Mouse (Mus musculus): ENCODE results near the gene Fbln1. TPM values are rescaled to one million over a fixed set of nuclear protein-coding genes. Genes with fewer than 3 reads are reported as not detected.

Fbln1 gene
- total and polyA plus RNA-seq, 2 experiments from 2014 or later = 50.9 to 60.3 TPM

GRCm38 (mm10) chr15:85182063-85182462 is 23.7 kb upstream of the Fbln1 start:
- Histone ChIP-seq H3K9ac (no peak overlapping the region), H3K4me2 (ENCODE audit: low read depth) (no peak overlapping the region), H3K36me3 (ENCODE audit: insufficient read depth) (no peaks in the 10 kb centered on the region), H3K27me3 (ENCODE audit: insufficient read depth, low read length) (no peaks in the 10 kb centered on the region), H3K4me3 (ENCODE audit: low read depth, low read length) (no peak overlapping the region), H3K9me3 (ENCODE audit: low read length) (no peaks in the 10 kb centered on the region), H3K4me1 (ENCODE audit: insufficient read depth) (no peaks in the 10 kb centered on the region), H3K27ac (ENCODE audit: low read depth, low read length) (no peak overlapping the region)
- WGBS = 91% methylated on average over 4 of the region's 4 CpGs
- ATAC-seq (no peak), DNase-seq (no peak)
- TF ChIP-seq CTCF (IDR thresholded peaks at IDR 0.05; ENCODE audit: low read depth) = no peak

DNA sequence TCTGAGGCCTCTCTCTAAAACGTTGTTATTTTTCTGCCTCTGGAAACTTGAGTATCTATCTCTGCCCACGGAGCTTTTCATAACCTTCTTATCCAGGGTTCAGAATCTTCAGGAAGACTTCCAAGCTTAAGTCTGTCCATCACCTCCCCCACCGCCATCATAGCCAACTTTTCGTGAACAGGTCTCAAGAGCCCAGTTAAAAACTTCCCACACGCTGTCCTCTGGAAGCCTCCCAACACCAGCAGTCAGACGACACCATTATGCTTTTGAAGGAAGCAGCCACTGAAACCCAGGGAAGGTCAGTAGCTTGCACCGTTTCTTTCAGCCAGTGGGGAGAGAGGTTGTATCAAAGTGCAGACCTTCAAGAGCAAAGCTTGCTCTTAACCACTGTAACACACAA is 18.8 kb upstream of the Fbln1 start:
- WGBS = 79% methylated on average over 7 of the region's 7 CpGs
- no peak overlapping the region for H3K27ac ChIP-seq (ENCODE audit: low read depth, low read length)
- H3K36me3 ChIP-seq (ENCODE audit: insufficient read depth) = no peaks in the 10 kb centered on the region
- H3K4me2 ChIP-seq (ENCODE audit: low read depth) = no peak overlapping the region
- H3K27me3 ChIP-seq (ENCODE audit: insufficient read depth, low read length) = no peaks in the 10 kb centered on the region
- H3K9ac ChIP-seq = no peak overlapping the region
- no peak for ATAC-seq
- TF ChIP-seq CTCF (IDR thresholded peaks at IDR 0.05; ENCODE audit: low read depth) = no peak
- no peak overlapping the region for H3K4me3 ChIP-seq (ENCODE audit: low read depth, low read length)
- no peaks in the 10 kb centered on the region for H3K4me1 ChIP-seq (ENCODE audit: insufficient read depth)
- no peaks in the 10 kb centered on the region for H3K9me3 ChIP-seq (ENCODE audit: low read length)
- DNase-seq = no peak

DNA sequence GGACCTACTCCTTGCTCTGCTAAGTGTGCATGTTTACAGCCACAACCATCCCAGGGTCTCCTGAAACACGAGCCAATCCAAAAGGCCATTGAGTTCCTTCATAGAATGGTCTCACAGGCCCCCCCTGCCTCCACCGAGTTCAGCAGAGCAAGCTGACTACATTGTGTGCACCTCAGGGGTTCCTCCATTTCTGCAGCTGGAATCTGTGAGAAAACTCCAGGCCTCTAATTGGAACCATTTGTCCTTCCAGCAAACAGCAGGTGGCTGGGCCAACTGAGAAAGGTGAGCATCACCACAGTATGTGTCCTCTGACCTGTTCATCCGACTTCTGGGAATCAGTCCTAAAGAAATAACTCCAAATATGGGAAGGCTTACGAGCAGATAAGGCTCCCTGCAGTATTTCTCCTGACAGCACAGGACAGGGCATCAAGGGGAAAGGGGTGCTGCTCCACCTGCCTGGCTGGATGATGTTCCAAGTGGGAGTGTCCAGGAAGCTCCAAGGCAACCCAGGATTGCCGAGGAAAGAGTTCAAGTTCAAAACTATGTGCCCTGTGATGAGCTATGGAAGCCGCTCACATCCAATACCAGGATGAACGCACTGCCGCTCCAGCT is 17.5 kb upstream of the Fbln1 start:
- WGBS = 48% methylated on average over 8 of the region's 8 CpGs
- Histone ChIP-seq H3K27ac (ENCODE audit: low read depth, low read length) (no peak overlapping the region), H3K4me2 (ENCODE audit: low read depth) (no peak overlapping the region), H3K4me3 (ENCODE audit: low read depth, low read length) (no peak overlapping the region), H3K9ac (no peak overlapping the region), H3K9me3 (ENCODE audit: low read length) (no peaks in the 10 kb centered on the region), H3K4me1 (ENCODE audit: insufficient read depth) (no peaks in the 10 kb centered on the region), H3K36me3 (ENCODE audit: insufficient read depth) (no peaks in the 10 kb centered on the region), H3K27me3 (ENCODE audit: insufficient read depth, low read length) (no peaks in the 10 kb centered on the region)
- no peak for TF ChIP-seq CTCF (IDR thresholded peaks at IDR 0.05; ENCODE audit: low read depth)
- no peak for ATAC-seq
- DNase-seq = no peak

- TF ChIP-seq CTCF (IDR thresholded peaks at IDR 0.05; ENCODE audit: low read depth) = no peak
- H3K36me3 ChIP-seq (ENCODE audit: insufficient read depth) = no peaks in the 10 kb centered on the region
- no peak overlapping the region for H3K4me2 ChIP-seq (ENCODE audit: low read depth)
- H3K9me3 ChIP-seq (ENCODE audit: low read length) = no peaks in the 10 kb centered on the region
- 38% methylated on average over 14 of the region's 14 CpGs for WGBS
- no peak overlapping the region for H3K4me3 ChIP-seq (ENCODE audit: low read depth, low read length)
- no peak overlapping the region for H3K9ac ChIP-seq
- no peaks in the 10 kb centered on the region; the same call in 1 of the 2 replicates for H3K4me1 ChIP-seq (ENCODE audit: insufficient read depth)
- ATAC-seq (peak; percentile 60), DNase-seq (peak; percentile 57)
- H3K27me3 ChIP-seq (ENCODE audit: insufficient read depth, low read length) = no peaks in the 10 kb centered on the region
- H3K27ac ChIP-seq (ENCODE audit: low read depth, low read length) = peak overlapping the region; percentile 64; the same call in 1 of the 2 replicates
These were observed 5.1 kb upstream of the Fbln1 start for GRCm38 (mm10) chr15:85200446-85201289.

DNA sequence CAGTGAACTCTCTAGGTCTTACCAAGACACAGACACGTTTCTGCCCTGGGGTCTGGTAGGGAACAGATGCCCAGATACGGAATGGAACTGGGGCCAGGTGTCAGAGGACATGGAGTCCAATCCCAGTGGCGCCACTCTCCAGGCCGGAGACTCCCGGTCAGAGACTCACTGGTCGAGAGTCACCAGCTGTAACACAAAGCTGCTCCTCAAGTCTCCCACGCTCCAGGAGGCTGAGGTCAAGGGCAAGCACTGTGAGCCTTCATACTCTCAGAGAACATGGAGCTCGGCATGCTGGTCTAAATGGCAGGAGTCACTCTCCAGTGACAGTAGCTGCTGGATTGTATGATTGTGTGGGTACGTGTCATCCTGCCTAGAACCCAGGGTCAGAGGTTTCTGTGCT is 3.5 kb upstream of the Fbln1 start:
- ATAC-seq = no peak
- H3K4me2 ChIP-seq (ENCODE audit: low read depth) = no peak overlapping the region
- WGBS = 76% methylated on average over 9 of the region's 9 CpGs

DNA sequence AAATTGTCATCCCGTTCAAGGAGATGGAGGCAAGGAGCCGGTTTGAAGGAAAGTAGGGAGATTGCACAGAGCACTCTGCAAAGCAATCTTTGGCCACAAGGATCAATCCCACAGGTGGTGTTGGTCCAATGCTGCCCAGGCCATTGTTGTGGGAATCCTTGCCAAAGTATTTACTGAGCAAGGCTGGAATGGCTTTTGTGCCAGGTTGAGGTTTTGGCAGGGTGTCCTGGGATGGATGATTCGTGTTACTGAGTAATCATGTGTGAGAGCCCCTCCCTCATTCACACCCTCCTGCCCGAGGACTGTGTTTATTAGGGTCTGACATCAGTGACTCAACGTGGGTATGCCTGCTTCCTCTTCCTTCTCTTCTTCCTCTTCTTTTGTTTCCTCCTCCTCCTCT is 3.0 kb upstream of the Fbln1 start:
- H3K36me3 ChIP-seq (ENCODE audit: insufficient read depth) = no peaks in the 10 kb centered on the region
- no peaks in the 10 kb centered on the region for H3K27me3 ChIP-seq (ENCODE audit: insufficient read depth, low read length)
- WGBS = 48% methylated on average over 5 of the region's 5 CpGs
- H3K9ac ChIP-seq = no peak overlapping the region
- no peaks in the 10 kb centered on the region for H3K9me3 ChIP-seq (ENCODE audit: low read length)
- H3K4me1 ChIP-seq (ENCODE audit: insufficient read depth) = peaks cover 4% of the 10 kb centered on the region; the same call in 1 of the 2 replicates
- no peak overlapping the region for H3K27ac ChIP-seq (ENCODE audit: low read depth, low read length)
- H3K4me3 ChIP-seq (ENCODE audit: low read depth, low read length) = no peak overlapping the region
- DNase-seq (no peak), ATAC-seq (no peak)
- no peak for TF ChIP-seq CTCF (IDR thresholded peaks at IDR 0.05; ENCODE audit: low read depth)
- H3K4me2 ChIP-seq (ENCODE audit: low read depth) = no peak overlapping the region

More for the DNA sequence above, 3.5 kb upstream of the Fbln1 start:
- no peak overlapping the region for H3K4me3 ChIP-seq (ENCODE audit: low read depth, low read length)
- no peaks in the 10 kb centered on the region for H3K9me3 ChIP-seq (ENCODE audit: low read length)
- no peaks in the 10 kb centered on the region for H3K36me3 ChIP-seq (ENCODE audit: insufficient read depth)
- no peak overlapping the region for H3K9ac ChIP-seq
- no peak for DNase-seq
- TF ChIP-seq CTCF (IDR thresholded peaks at IDR 0.05; ENCODE audit: low read depth) = no peak
- no peak overlapping the region for H3K27ac ChIP-seq (ENCODE audit: low read depth, low read length)
- peaks cover 4% of the 10 kb centered on the region; the same call in 1 of the 2 replicates for H3K4me1 ChIP-seq (ENCODE audit: insufficient read depth)
- no peaks in the 10 kb centered on the region for H3K27me3 ChIP-seq (ENCODE audit: insufficient read depth, low read length)

- no peaks in the 10 kb centered on the region for H3K27me3 ChIP-seq (ENCODE audit: insufficient read depth, low read length)
- no peaks in the 10 kb centered on the region for H3K9me3 ChIP-seq (ENCODE audit: low read length)
- H3K4me3 ChIP-seq (ENCODE audit: low read depth, low read length) = no peak overlapping the region
- no peak overlapping the region for H3K27ac ChIP-seq (ENCODE audit: low read depth, low read length)
- H3K4me2 ChIP-seq (ENCODE audit: low read depth) = no peak overlapping the region
- peaks cover 4% of the 10 kb centered on the region; the same call in 1 of the 2 replicates for H3K4me1 ChIP-seq (ENCODE audit: insufficient read depth)
- no peak for TF ChIP-seq CTCF (IDR thresholded peaks at IDR 0.05; ENCODE audit: low read depth)
- 59% methylated on average over 8 of the region's 8 CpGs for WGBS
- DNase-seq = no peak
- no peaks in the 10 kb centered on the region for H3K36me3 ChIP-seq (ENCODE audit: insufficient read depth)
- no peak overlapping the region for H3K9ac ChIP-seq
- no peak for ATAC-seq
These were observed 1.4 kb upstream of the Fbln1 start for GRCm38 (mm10) chr15:85204383-85204782.
